Mouse (Mus musculus): ENCODE measurements around the gene Sgsm1. TPM values are rescaled to one million over a fixed set of nuclear protein-coding genes. Genes with fewer than 3 reads are reported as not detected.

Sgsm1 gene
- total RNA-seq, 2 experiments from 2014 or later, result 0.46 TPM; not detected in 1

GRCm38 (mm10) chr5:113221147-113221865 lies 89.3 kb downstream of the Sgsm1 start, which contains the start of gene 2900026A02Rik:
2900026A02Rik (minus strand) TSS chr5:113221236.
- peak; percentile 47; the same call in 1 of the 2 replicates for ATAC-seq (replicated peaks; ENCODE audit: low FRiP score, low TSS enrichment, poor library complexity, severe bottlenecking)

GRCm38 (mm10) chr5:113220383-113221146 lies 90.0 kb downstream of the Sgsm1 start:
- peak; percentile 48 for ATAC-seq (replicated peaks; ENCODE audit: low FRiP score, low TSS enrichment, poor library complexity, severe bottlenecking)

GRCm38 (mm10) chr5:113219876-113220275 lies 90.7 kb downstream of the Sgsm1 start:
- ATAC-seq (replicated peaks; ENCODE audit: low FRiP score, low TSS enrichment, poor library complexity, severe bottlenecking), result no peak

GRCm38 (mm10) chr5:113219450-113219849 lies 91.1 kb downstream of the Sgsm1 start:
- ATAC-seq (replicated peaks; ENCODE audit: low FRiP score, low TSS enrichment, poor library complexity, severe bottlenecking), result no peak

- ATAC-seq (replicated peaks; ENCODE audit: low FRiP score, low TSS enrichment, poor library complexity, severe bottlenecking), result no peak
These were observed 91.9 kb downstream of the Sgsm1 start for GRCm38 (mm10) chr5:113218617-113219235.

- no peak for ATAC-seq (replicated peaks; ENCODE audit: low FRiP score, low TSS enrichment, poor library complexity, severe bottlenecking)
These were observed 93.5 kb downstream of the Sgsm1 start for GRCm38 (mm10) chr5:113217076-113217475.

GRCm38 (mm10) chr5:113216328-113216960 lies 94.1 kb downstream of the Sgsm1 start:
- ATAC-seq (replicated peaks; ENCODE audit: low FRiP score, low TSS enrichment, poor library complexity, severe bottlenecking), result no peak

GRCm38 (mm10) chr5:113215610-113216011 lies 95.0 kb downstream of the Sgsm1 start:
- ATAC-seq (replicated peaks; ENCODE audit: low FRiP score, low TSS enrichment, poor library complexity, severe bottlenecking), result no peak

- ATAC-seq (replicated peaks; ENCODE audit: low FRiP score, low TSS enrichment, poor library complexity, severe bottlenecking), result no peak; the same call in 1 of the 2 replicates
These were observed 96.1 kb downstream of the Sgsm1 start for GRCm38 (mm10) chr5:113214455-113214854.

GRCm38 (mm10) chr5:113214041-113214440 lies 96.5 kb downstream of the Sgsm1 start:
- ATAC-seq (replicated peaks; ENCODE audit: low FRiP score, low TSS enrichment, poor library complexity, severe bottlenecking), result no peak

- ATAC-seq (replicated peaks; ENCODE audit: low FRiP score, low TSS enrichment, poor library complexity, severe bottlenecking), result no peak
These were observed 98.3 kb downstream of the Sgsm1 start for GRCm38 (mm10) chr5:113212156-113212835.

- no peak for ATAC-seq (replicated peaks; ENCODE audit: low FRiP score, low TSS enrichment, poor library complexity, severe bottlenecking)
These were observed 100.3 kb downstream of the Sgsm1 start for GRCm38 (mm10) chr5:113210314-113210713.

- no peak for ATAC-seq (replicated peaks; ENCODE audit: low FRiP score, low TSS enrichment, poor library complexity, severe bottlenecking)
These were observed 100.7 kb downstream of the Sgsm1 start for GRCm38 (mm10) chr5:113209898-113210297.

- no peak for ATAC-seq (replicated peaks; ENCODE audit: low FRiP score, low TSS enrichment, poor library complexity, severe bottlenecking)
These were observed 101.2 kb downstream of the Sgsm1 start for GRCm38 (mm10) chr5:113209401-113209750.

- no peak for ATAC-seq (replicated peaks; ENCODE audit: low FRiP score, low TSS enrichment, poor library complexity, severe bottlenecking)
These were observed 101.8 kb downstream of the Sgsm1 start for GRCm38 (mm10) chr5:113208622-113209400.

- no peak for ATAC-seq (replicated peaks; ENCODE audit: low FRiP score, low TSS enrichment, poor library complexity, severe bottlenecking)
These were observed 102.5 kb downstream of the Sgsm1 start for GRCm38 (mm10) chr5:113208048-113208447.

GRCm38 (mm10) chr5:113206670-113207352 lies 103.8 kb downstream of the Sgsm1 start:
- peak; percentile 72 for ATAC-seq (replicated peaks; ENCODE audit: low FRiP score, low TSS enrichment, poor library complexity, severe bottlenecking)

- ATAC-seq (replicated peaks; ENCODE audit: low FRiP score, low TSS enrichment, poor library complexity, severe bottlenecking), result no peak
These were observed 106.4 kb downstream of the Sgsm1 start for GRCm38 (mm10) chr5:113204193-113204592.

All from megakaryocyte-erythroid progenitor cell, adult 5-6 weeks (primary cell).